Mouse (Mus musculus) kidney, adult 18-20 months (tissue): ENCODE results near the gene Mylpf.
A peak's percentile ranks its signal among the peaks of the same experiment; 100 is the strongest.

Source experiments
- DNase-seq: peaks from one replicate; pipeline ENCODE4 v3.0.0; 2021

Gene Mylpf

GRCm38 (mm10) chr7:127207374-127208294 lies 1.1 kb upstream of the Mylpf start:
- DNase-seq: no peak

- DNase-seq: no peak
Observed at GRCm38 (mm10) chr7:127208295-127208552, 466 bp upstream of the Mylpf start, which contains the start of gene Tbc1d10b. TSS of gene Tbc1d10b (minus strand) at chr7:127208468.

GRCm38 (mm10) chr7:127209851-127210250 lies 1.2 kb downstream of the Mylpf start:
- DNase-seq: no peak

GRCm38 (mm10) chr7:127210266-127210665 lies 1.6 kb downstream of the Mylpf start:
- DNase-seq: no peak

- no peak for DNase-seq
Observed at GRCm38 (mm10) chr7:127211014-127211745, 2.5 kb downstream of the Mylpf start.

- DNase-seq: no peak
Observed at GRCm38 (mm10) chr7:127212432-127213250, 4.0 kb downstream of the Mylpf start.

- DNase-seq: no peak
Observed at GRCm38 (mm10) chr7:127213485-127213884, 4.8 kb downstream of the Mylpf start.

- no peak for DNase-seq
Observed at GRCm38 (mm10) chr7:127213930-127214329, 5.2 kb downstream of the Mylpf start.

- DNase-seq: no peak
Observed at GRCm38 (mm10) chr7:127214521-127214920, 5.8 kb downstream of the Mylpf start.

- DNase-seq: peak; percentile 73
Observed at GRCm38 (mm10) chr7:127214981-127215871, 6.5 kb downstream of the Mylpf start.

GRCm38 (mm10) chr7:127216307-127216706 lies 7.6 kb downstream of the Mylpf start:
- no peak for DNase-seq

- DNase-seq: no peak
Observed at GRCm38 (mm10) chr7:127217475-127217874, 8.8 kb downstream of the Mylpf start.

GRCm38 (mm10) chr7:127217901-127218642 lies 9.4 kb downstream of the Mylpf start:
- DNase-seq: no peak

GRCm38 (mm10) chr7:127218670-127219069 lies 10.0 kb downstream of the Mylpf start:
- DNase-seq: no peak

GRCm38 (mm10) chr7:127220440-127220839 lies 11.8 kb downstream of the Mylpf start:
- DNase-seq: no peak

GRCm38 (mm10) chr7:127223106-127223505 lies 14.4 kb downstream of the Mylpf start:
- no peak for DNase-seq

GRCm38 (mm10) chr7:127223515-127224478 lies 15.1 kb downstream of the Mylpf start:
- no peak for DNase-seq

GRCm38 (mm10) chr7:127224616-127225015 lies 15.9 kb downstream of the Mylpf start:
- no peak for DNase-seq

- DNase-seq: no peak
Observed at GRCm38 (mm10) chr7:127225147-127225995, 16.7 kb downstream of the Mylpf start.
